Mouse (Mus musculus) heart, embryonic 11.5 days (tissue): ENCODE results near the gene Fam160b1. TPM values are rescaled to one million over a fixed set of nuclear protein-coding genes. Genes with fewer than 3 reads are reported as not detected.

Experiments used
- ATAC-seq: fragments of 200-750 bp; cut with Nextera tagmentation; replicated peaks from 2 replicates; pipeline ENCODE4 v1.8.0; 2017; ENCODE audit warnings: moderate library complexity; ENCODE audit not compliant: insufficient number of reproducible peaks, low FRiP score, low TSS enrichment
- H3K27ac ChIP-seq: fragments of 300-500 bp; sonication (generic); 2 replicates; pipeline ENCODE4 v1.5.1; 2014; ENCODE audit warnings: mild to moderate bottlenecking, low read depth, low read length
- H3K27me3 ChIP-seq: fragments of 300-500 bp; sonication (generic); 2 replicates; pipeline ENCODE4 v1.6.1; 2014; ENCODE audit warnings: mild to moderate bottlenecking, low read length, mixed read lengths; ENCODE audit not compliant: control insufficient read depth, insufficient read depth
- H3K36me3 ChIP-seq: fragments of 300-500 bp; sonication (generic); 2 replicates; pipeline ENCODE4 v1.6.1; 2014; ENCODE audit warnings: mild to moderate bottlenecking, low read length, moderate library complexity, mixed read lengths; ENCODE audit not compliant: control insufficient read depth, insufficient read depth
- H3K4me1 ChIP-seq: fragments of 300-500 bp; sonication (generic); 2 replicates; pipeline ENCODE4 v1.6.1; 2014; ENCODE audit warnings: low read length; ENCODE audit not compliant: control insufficient read depth, insufficient read depth
- H3K4me2 ChIP-seq: fragments of 300-500 bp; sonication (generic); 2 replicates; pipeline ENCODE4 v1.6.1; 2014; ENCODE audit warnings: mild to moderate bottlenecking, moderate library complexity
- H3K4me3 ChIP-seq: fragments of 300-500 bp; sonication (generic); 2 replicates; pipeline ENCODE4 v1.5.1; 2014; ENCODE audit warnings: low read depth, low read length
- H3K9ac ChIP-seq: fragments of 300-500 bp; sonication (generic); 2 replicates; pipeline ENCODE4 v1.6.1; 2014; ENCODE audit warnings: mild to moderate bottlenecking, low read depth, low read length, moderate library complexity
- H3K9me3 ChIP-seq: fragments of 300-500 bp; sonication (generic); replicated peaks from 2 replicates; pipeline ENCODE4 v1.6.1; 2016; ENCODE audit warnings: low read length; ENCODE audit not compliant: control insufficient read depth
- WGBS: fragments of 180-500 bp; shearing (Covaris S2); extraction: QIAGEN DNeasy Blood & Tissue Kit; methylation state at CpG from one replicate; pipeline ENCODE4 v1.1.7; 2014; ENCODE audit not compliant: insufficient replicate concordance; 5-methylcytosine and 5-hydroxymethylcytosine counted together
- polyA plus RNA-seq: library from polyadenylated mRNA; unstranded; fragments of >200 nt; fragmentation: Nextera tagmentation; extraction: Ambion mirVana; gene quantifications from 2 replicates; pipeline ENCODE4 v1.2.1, GENCODE M21; 2014

Gene Fam160b1
- polyA plus RNA-seq, 1 experiment from 2014 or later: 11.8 TPM

DNA sequence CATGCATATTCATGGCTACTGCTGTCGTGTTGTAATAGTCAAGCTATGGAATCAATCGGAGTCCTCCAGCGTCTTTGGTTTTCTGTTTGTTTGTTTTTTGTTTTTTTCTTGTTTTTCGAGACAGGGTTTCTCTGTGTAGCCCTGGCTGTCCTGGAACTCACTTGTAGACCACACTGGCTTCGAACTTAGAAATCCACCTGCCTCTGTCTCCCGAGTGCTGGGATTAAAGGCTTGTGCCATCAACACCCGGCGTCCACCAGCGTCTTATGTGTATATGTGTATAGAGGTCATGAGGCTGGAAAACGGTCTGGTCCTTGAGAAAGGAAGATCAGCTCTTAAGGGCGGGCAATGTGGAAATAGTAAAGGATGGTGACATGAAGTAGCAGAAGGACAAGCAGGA is 6.4 kb upstream of the Fam160b1 start:
- H3K9me3 ChIP-seq: no peaks in the 10 kb centered on the region
- 90% methylated on average over 11 of the region's 11 CpGs for WGBS
- no peak overlapping the region for H3K9ac ChIP-seq
- no peak overlapping the region for H3K27ac ChIP-seq
- ATAC-seq: no peak
- no peaks in the 10 kb centered on the region for H3K36me3 ChIP-seq
- no peak overlapping the region for H3K4me3 ChIP-seq
- H3K4me2 ChIP-seq: no peak overlapping the region
- H3K27me3 ChIP-seq: no peaks in the 10 kb centered on the region
- peaks cover 9% of the 10 kb centered on the region for H3K4me1 ChIP-seq

DNA sequence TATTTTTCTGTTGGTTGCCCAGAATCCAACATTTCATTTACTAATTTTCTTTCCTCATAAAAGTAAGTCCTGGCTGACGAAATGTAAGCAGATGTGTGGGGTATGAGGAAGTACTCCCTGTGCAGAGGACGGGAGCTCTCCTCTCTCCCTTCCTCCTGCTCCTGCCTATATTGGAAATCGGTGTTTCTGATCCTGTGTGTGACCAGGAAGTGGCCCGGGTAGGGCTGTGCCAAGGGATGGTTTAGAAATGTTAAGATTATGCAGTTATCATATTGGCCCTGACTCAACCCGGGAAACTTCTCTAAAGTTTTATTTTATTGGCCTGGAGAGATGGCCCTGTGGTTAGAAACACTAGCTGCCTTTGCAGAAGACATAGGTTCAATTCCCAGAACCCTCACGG is 5.8 kb upstream of the Fam160b1 start:
- H3K36me3 ChIP-seq: no peaks in the 10 kb centered on the region
- ATAC-seq: no peak
- 76% methylated on average over 6 of the region's 6 CpGs for WGBS
- no peak overlapping the region for H3K27ac ChIP-seq
- H3K9ac ChIP-seq: no peak overlapping the region
- no peaks in the 10 kb centered on the region for H3K27me3 ChIP-seq
- H3K9me3 ChIP-seq: no peaks in the 10 kb centered on the region
- peaks cover 9% of the 10 kb centered on the region for H3K4me1 ChIP-seq
- no peak overlapping the region for H3K4me3 ChIP-seq
- H3K4me2 ChIP-seq: no peak overlapping the region

DNA sequence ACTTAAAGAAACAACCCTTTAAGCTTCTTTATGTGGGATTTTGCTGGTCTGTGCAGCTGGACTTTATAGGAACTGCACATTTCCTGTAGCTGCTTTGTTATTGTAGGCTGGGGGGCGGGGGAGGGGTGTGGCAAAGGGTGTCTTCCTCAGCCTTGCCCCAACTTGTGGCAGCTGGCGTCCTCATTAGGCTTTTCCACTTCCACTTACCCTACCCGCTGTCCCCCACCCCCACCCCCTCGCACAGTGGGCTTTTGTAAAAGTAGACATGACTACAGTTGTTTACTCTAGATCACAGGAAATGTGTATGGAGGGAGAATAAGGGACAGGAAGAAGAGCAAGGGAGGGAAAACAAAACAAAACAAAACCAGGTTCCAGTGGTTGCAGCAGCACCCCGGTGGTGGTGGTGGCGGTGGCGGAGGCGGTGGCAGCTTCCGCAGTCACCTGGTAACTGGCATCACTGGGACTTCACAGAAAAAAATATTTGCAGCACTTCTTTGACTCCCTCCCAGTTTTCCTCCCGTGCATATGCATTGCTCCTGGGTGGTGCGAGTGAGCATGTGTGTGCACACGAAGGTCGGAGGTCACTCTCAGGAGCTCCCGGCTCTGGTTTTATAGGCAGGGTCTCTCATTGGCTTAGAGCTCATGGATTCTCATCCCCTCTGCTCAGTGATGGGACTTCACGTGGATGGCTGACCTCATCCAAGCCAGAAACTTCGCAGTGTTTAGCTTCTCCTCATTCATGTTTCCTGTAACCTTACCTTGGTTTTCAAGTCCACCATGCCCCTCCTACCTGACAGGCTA is 4.8 kb upstream of the Fam160b1 start:
- no peak overlapping the region for H3K4me3 ChIP-seq
- no peaks in the 10 kb centered on the region for H3K36me3 ChIP-seq
- no peaks in the 10 kb centered on the region for H3K9me3 ChIP-seq
- peak overlapping the region; percentile 41 for H3K27ac ChIP-seq
- no peak overlapping the region for H3K9ac ChIP-seq
- no peak for ATAC-seq
- WGBS: 70% methylated on average over 16 of the region's 16 CpGs
- H3K4me2 ChIP-seq: 0 out of 2 replicates have a peak overlapping the region, but pooled peaks have one; percentile 9
- no peaks in the 10 kb centered on the region for H3K27me3 ChIP-seq
- H3K4me1 ChIP-seq: peaks cover 9% of the 10 kb centered on the region

DNA sequence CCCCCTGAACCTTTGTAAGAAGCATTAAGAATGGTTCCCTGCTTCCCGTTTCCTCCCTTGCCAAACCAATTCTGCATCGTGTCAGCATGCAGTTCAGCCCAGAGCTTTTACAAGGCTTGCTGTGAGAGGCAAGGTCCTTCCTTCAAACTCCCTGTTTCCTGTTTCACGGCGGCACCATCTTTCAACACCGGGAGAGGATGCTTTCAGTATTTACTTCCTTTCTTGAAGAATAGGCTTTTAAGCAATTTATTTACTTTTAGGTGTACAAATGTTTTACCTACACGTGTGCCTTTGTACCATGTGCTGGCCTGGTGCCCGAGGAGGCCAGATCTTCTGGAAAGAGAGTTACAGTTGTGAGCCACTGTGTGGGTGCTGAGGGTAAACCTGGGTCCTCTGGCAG is 4.2 kb upstream of the Fam160b1 start:
- no peaks in the 10 kb centered on the region for H3K27me3 ChIP-seq
- ATAC-seq: no peak
- no peaks in the 10 kb centered on the region for H3K36me3 ChIP-seq
- H3K4me2 ChIP-seq: no peak overlapping the region
- H3K9me3 ChIP-seq: no peaks in the 10 kb centered on the region
- 60% methylated on average over 7 of the region's 7 CpGs for WGBS
- H3K9ac ChIP-seq: no peak overlapping the region
- H3K4me1 ChIP-seq: peaks cover 9% of the 10 kb centered on the region
- peak overlapping the region; percentile 41 for H3K27ac ChIP-seq
- no peak overlapping the region for H3K4me3 ChIP-seq

DNA sequence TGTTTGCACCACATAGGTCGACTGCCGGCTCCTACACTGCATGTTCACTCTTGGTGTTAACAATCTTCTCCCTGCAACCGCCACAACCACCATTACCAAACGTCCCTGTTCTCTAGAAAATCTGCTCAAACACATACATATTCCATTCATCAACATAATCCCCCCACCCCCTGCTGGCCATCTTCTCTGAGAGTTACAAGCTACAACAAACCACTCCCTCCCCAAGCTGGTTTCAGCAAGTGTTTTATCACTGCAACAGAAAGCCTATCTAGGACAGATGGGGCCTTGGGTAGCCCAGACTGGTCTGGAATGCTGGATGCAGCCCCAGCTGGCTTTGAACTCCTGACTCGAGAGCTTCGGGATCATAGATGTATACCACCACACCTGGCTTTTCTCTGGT is 3.2 kb upstream of the Fam160b1 start:
- Histone ChIP-seq H3K4me1 (peaks cover 9% of the 10 kb centered on the region), H3K9ac (no peak overlapping the region), H3K36me3 (no peaks in the 10 kb centered on the region), H3K9me3 (no peaks in the 10 kb centered on the region), H3K27ac (no peak overlapping the region), H3K4me3 (no peak overlapping the region), H3K27me3 (no peaks in the 10 kb centered on the region), H3K4me2 (no peak overlapping the region)
- ATAC-seq: no peak
- 81% methylated on average over 6 of the region's 6 CpGs for WGBS

DNA sequence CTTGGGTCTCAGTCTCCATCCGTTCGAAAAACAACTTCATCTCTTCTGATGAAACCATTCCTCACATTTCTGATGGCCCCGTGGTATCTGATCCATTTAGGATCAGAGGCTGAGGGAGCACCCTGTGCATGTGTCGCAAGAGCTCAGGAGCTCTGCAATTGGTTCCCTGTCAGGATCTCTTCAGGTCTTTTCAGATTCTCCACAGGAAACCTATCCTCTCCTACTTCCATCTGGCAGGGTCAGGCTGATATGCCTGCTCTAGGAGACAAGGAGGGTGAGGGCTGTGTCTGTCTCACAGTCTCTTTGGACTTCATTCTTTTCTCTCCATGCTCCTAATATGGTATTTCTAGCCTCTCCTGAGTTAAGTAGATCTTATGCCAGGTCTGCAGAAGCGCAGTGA is 2.7 kb upstream of the Fam160b1 start:
- Histone ChIP-seq H3K4me1 (peaks cover 14% of the 10 kb centered on the region), H3K27me3 (no peaks in the 10 kb centered on the region), H3K27ac (peak overlapping the region; percentile 51; the same call in 1 of the 2 replicates), H3K4me2 (no peak overlapping the region), H3K4me3 (no peak overlapping the region), H3K9me3 (no peaks in the 10 kb centered on the region), H3K9ac (no peak overlapping the region), H3K36me3 (no peaks in the 10 kb centered on the region)
- 83% methylated on average over 5 of the region's 5 CpGs for WGBS
- ATAC-seq: no peak

DNA sequence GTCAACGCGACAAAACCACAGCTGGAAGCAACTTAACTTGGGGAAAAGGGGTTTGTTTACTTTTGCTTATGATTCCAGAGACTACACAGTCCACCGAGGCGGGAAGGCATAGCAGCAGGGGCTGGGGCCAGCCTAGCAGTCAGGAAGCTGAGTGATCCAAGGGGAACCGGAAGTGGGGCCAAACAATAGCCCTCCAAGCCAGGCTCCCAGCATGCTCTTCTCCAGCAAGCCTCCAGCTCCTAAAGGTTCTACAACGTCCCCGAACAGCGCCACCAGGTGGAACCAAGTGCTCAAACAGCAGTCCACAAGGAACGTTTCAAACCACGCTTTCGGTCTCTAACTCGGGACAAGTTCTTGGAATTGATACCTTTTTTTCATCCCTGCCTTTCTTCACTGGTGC is 2.2 kb upstream of the Fam160b1 start:
- Histone ChIP-seq H3K4me3 (no peak overlapping the region), H3K9ac (no peak overlapping the region), H3K4me1 (peaks cover 19% of the 10 kb centered on the region), H3K4me2 (no peak overlapping the region), H3K27me3 (no peaks in the 10 kb centered on the region), H3K27ac (peak overlapping the region; percentile 51; the same call in 1 of the 2 replicates), H3K9me3 (no peaks in the 10 kb centered on the region), H3K36me3 (no peaks in the 10 kb centered on the region)
- WGBS: 71% methylated on average over 12 of the region's 12 CpGs
- no peak for ATAC-seq

DNA sequence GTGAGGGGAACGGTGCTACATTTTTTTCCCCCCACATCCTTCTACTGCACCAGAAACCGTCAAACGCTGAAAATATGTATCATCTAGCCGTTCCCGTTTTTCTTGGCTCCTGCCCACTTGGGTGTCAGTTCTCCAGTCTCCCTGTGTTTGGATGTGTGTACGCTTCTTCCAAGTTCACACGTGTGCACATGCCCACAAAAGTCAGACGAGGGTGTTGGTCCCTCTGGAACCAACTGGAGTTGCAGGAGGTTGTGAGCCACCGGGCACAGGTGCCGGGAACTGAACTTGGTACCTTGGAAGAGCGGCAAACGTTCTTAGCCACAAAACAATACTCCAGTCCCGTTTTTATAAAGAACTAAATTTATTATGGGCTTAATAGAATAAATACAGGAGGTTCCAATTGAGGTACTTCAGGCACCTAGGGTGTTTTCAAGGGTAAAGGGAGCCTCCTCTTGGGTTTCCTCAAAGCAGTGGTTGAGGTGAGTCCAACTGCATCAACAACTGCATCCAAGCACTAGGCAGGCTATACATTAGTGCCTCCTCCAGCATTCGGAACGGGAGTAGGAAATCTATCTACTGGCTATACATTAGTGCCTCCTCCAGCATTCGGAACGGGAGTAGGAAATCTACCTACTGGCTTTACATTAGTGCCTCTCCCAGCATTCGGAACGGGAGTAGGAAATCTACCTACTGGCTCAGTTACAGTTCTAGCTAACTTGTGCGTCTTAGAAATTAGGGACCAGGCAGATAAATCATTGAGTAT is 1.5 kb upstream of the Fam160b1 start:
- WGBS: 91% methylated on average over 20 of the region's 20 CpGs
- H3K4me2 ChIP-seq: peak overlapping the region; percentile 72
- no peaks in the 10 kb centered on the region for H3K27me3 ChIP-seq
- no peaks in the 10 kb centered on the region for H3K9me3 ChIP-seq
- H3K4me3 ChIP-seq: no peak overlapping the region
- no peak for ATAC-seq
- H3K27ac ChIP-seq: no peak overlapping the region
- peak overlapping the region; percentile 40; the same call in 1 of the 2 replicates for H3K9ac ChIP-seq
- peaks cover 23% of the 10 kb centered on the region for H3K4me1 ChIP-seq
- no peaks in the 10 kb centered on the region for H3K36me3 ChIP-seq
